Mouse (Mus musculus): Measurements from ENCODE around the gene Gm11444. TPM values are rescaled to one million over a fixed set of nuclear protein-coding genes. Genes with fewer than 3 reads are reported as not detected.

Gene Gm11444
- total and polyA plus RNA-seq, 2 experiments = not detected

DNA sequence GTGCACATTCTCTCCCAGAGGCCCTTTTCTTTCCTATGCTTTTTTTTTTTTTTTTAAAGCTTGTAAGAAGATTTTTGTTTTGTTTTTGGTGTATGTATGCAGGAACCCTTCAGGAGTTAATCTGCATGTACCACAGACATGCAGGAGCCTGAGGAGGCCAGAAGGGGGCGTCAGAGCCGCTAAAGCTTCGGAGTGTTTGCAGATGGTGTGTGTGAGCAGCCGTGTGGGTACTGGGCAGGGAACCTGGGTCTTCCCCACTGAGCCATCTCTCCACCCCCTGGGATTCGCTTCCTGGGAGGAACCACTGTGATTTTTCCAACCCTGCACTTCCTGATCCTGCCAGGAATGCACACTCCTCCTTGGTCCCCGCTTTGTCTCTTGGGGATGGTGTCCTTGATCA is 625 bp upstream of the Gm11444 start:
- peak; percentile 37; the same call in 1 of the 2 replicates for TF ChIP-seq CTCF (IDR thresholded peaks at IDR 0.05; ENCODE audit: low read depth, low read length)
- TF ChIP-seq POLR2A (IDR thresholded peaks at IDR 0.05; ENCODE audit: extremely low read depth, insufficient read depth, low read length) = no peak
- WGBS = 44% methylated on average over 6 of the region's 6 CpGs
- no peak overlapping the region for H3K4me3 ChIP-seq (ENCODE audit: insufficient read depth, low read depth, low read length)
- DNase-seq (ENCODE audit: extremely low read depth, low read depth, low spot score) = no peak
- no peaks in the 10 kb centered on the region for H3K4me1 ChIP-seq (ENCODE audit: control insufficient read depth, insufficient read depth, low read length)
- no peak overlapping the region for H3K27ac ChIP-seq (replicated peaks; ENCODE audit: insufficient read depth, low read depth, low read length)
- no peaks in the 10 kb centered on the region for H3K36me3 ChIP-seq (ENCODE audit: control insufficient read depth, insufficient read depth, low read length)
- H3K9ac ChIP-seq (ENCODE audit: low read depth, low read length) = no peak overlapping the region
- no peaks in the 10 kb centered on the region for H3K79me2 ChIP-seq (ENCODE audit: control insufficient read depth, insufficient read depth, low read length)
- no peaks in the 10 kb centered on the region for H3K27me3 ChIP-seq (ENCODE audit: control insufficient read depth, insufficient read depth, low read length)

DNA sequence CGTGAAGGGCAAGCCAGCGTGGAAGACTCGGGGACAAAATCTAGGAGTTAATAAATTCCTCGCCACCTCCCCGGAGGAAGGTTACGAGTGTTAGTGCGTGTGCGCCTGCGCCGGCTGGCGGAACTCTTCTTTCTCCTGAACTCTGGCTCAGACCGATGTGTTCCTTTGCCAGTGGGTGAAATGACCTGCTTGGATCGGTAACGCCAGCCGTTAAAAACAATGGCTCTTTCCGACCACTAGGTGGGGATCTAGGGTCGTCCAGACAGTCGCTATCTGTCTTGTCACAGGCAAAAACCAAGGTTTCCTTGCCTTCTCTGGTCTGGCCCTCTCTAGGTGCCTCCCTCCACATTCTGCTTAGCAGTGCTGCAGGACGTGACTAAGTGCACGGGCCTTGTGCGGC is 1.1 kb downstream of the Gm11444 start:
- H3K36me3 ChIP-seq (ENCODE audit: control insufficient read depth, insufficient read depth, low read length) = no peaks in the 10 kb centered on the region
- no peak overlapping the region for H3K27ac ChIP-seq (replicated peaks; ENCODE audit: insufficient read depth, low read depth, low read length)
- WGBS = 4% methylated on average over 21 of the region's 21 CpGs
- no peak overlapping the region for H3K9ac ChIP-seq (ENCODE audit: low read depth, low read length)
- no peaks in the 10 kb centered on the region for H3K79me2 ChIP-seq (ENCODE audit: control insufficient read depth, insufficient read depth, low read length)
- H3K27me3 ChIP-seq (ENCODE audit: control insufficient read depth, insufficient read depth, low read length) = no peaks in the 10 kb centered on the region
- TF ChIP-seq CTCF (IDR thresholded peaks at IDR 0.05; ENCODE audit: low read depth, low read length) (peak; percentile 78), POLR2A (IDR thresholded peaks at IDR 0.05; ENCODE audit: extremely low read depth, insufficient read depth, low read length) (no peak)
- H3K4me3 ChIP-seq (ENCODE audit: insufficient read depth, low read depth, low read length) = no peak overlapping the region
- H3K4me1 ChIP-seq (ENCODE audit: control insufficient read depth, insufficient read depth, low read length) = peaks cover 2% of the 10 kb centered on the region; the same call in 1 of the 2 replicates
- DNase-seq (ENCODE audit: extremely low read depth, low read depth, low spot score) = peak; percentile 83

DNA sequence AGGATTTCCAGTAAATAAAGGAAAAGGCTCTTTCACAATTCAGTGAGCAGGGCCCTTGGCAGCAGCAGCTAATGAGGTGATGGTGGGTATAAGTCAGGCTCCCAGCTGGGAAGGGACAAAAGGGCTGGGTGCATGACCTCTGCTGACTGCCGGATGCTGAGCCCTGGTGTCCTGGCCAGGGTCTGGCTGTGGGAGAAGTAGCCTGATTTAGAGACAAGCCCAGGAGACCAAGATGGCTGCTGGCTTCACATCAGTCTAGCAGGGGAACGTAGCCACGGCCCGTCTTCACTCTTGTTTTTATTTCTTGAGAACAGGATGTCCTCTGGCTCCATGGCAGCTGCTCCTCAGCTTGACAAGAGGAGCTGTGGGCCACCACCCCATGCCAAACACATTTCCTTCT is 3.6 kb downstream of the Gm11444 start:
- WGBS = 56% methylated on average over 4 of the region's 4 CpGs
- H3K27ac ChIP-seq (replicated peaks; ENCODE audit: insufficient read depth, low read depth, low read length) = no peak overlapping the region; the same call in none of the 2 replicates

GRCm38 (mm10) chr11:85845921-85846320 is 4.2 kb downstream of the Gm11444 start:
- peaks cover 11% of the 10 kb centered on the region for H3K4me1 ChIP-seq (ENCODE audit: control insufficient read depth, insufficient read depth, low read length)
- 56% methylated on average over 5 of the region's 5 CpGs for WGBS
- TF ChIP-seq CTCF (IDR thresholded peaks at IDR 0.05; ENCODE audit: low read depth, low read length) (no peak), POLR2A (IDR thresholded peaks at IDR 0.05; ENCODE audit: extremely low read depth, insufficient read depth, low read length) (no peak)
- peak overlapping the region; percentile 26 for H3K27ac ChIP-seq (replicated peaks; ENCODE audit: insufficient read depth, low read depth, low read length)
- H3K4me3 ChIP-seq (ENCODE audit: insufficient read depth, low read depth, low read length) = no peak overlapping the region
- no peak overlapping the region for H3K9ac ChIP-seq (ENCODE audit: low read depth, low read length)
- DNase-seq (ENCODE audit: extremely low read depth, low read depth, low spot score) = peak; percentile 61
- no peaks in the 10 kb centered on the region for H3K36me3 ChIP-seq (ENCODE audit: control insufficient read depth, insufficient read depth, low read length)
- 0 out of 2 replicates have a peak, but pooled peaks cover 2% of the 10 kb centered on the region for H3K27me3 ChIP-seq (ENCODE audit: control insufficient read depth, insufficient read depth, low read length)
- H3K79me2 ChIP-seq (ENCODE audit: control insufficient read depth, insufficient read depth, low read length) = no peaks in the 10 kb centered on the region

More for the DNA sequence above, 3.6 kb downstream of the Gm11444 start:
- H3K36me3 ChIP-seq (ENCODE audit: control insufficient read depth, insufficient read depth, low read length) = no peaks in the 10 kb centered on the region
- no peaks in the 10 kb centered on the region for H3K27me3 ChIP-seq (ENCODE audit: control insufficient read depth, insufficient read depth, low read length)
- H3K79me2 ChIP-seq (ENCODE audit: control insufficient read depth, insufficient read depth, low read length) = no peaks in the 10 kb centered on the region
- no peak overlapping the region for H3K9ac ChIP-seq (ENCODE audit: low read depth, low read length)
- peaks cover 11% of the 10 kb centered on the region for H3K4me1 ChIP-seq (ENCODE audit: control insufficient read depth, insufficient read depth, low read length)
- no peak overlapping the region for H3K4me3 ChIP-seq (ENCODE audit: insufficient read depth, low read depth, low read length)
- TF ChIP-seq CTCF (IDR thresholded peaks at IDR 0.05; ENCODE audit: low read depth, low read length) (no peak), POLR2A (IDR thresholded peaks at IDR 0.05; ENCODE audit: extremely low read depth, insufficient read depth, low read length) (no peak)
- DNase-seq (ENCODE audit: extremely low read depth, low read depth, low spot score) = peak; percentile 40

DNA sequence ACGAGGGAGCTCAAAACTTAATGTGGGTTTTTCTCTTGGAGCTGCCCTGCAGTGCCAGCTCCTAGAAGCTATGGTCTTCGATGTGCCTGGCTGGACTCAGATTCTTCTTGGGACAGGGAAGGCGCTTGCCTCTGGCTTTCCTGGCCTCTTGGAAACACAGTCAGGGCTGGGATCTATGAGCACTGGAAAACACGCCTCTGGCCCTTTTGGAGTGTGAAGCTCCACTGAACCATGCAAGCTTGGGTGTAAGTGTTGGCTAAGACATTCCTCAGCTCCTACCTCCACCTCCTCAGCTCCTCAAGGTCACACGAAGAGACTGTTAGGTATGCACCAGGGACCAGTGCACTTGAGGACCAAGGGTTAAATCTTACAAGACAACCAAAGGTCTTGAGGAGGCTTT is 5.2 kb downstream of the Gm11444 start:
- Histone ChIP-seq H3K9ac (ENCODE audit: low read depth, low read length) (no peak overlapping the region), H3K36me3 (ENCODE audit: control insufficient read depth, insufficient read depth, low read length) (no peaks in the 10 kb centered on the region), H3K4me3 (ENCODE audit: insufficient read depth, low read depth, low read length) (no peak overlapping the region; the same call in 1 of the 2 replicates), H3K4me1 (ENCODE audit: control insufficient read depth, insufficient read depth, low read length) (peaks cover 11% of the 10 kb centered on the region), H3K79me2 (ENCODE audit: control insufficient read depth, insufficient read depth, low read length) (no peaks in the 10 kb centered on the region), H3K27ac (replicated peaks; ENCODE audit: insufficient read depth, low read depth, low read length) (no peak overlapping the region), H3K27me3 (ENCODE audit: control insufficient read depth, insufficient read depth, low read length) (0 out of 2 replicates have a peak, but pooled peaks cover 6% of the 10 kb centered on the region)
- no peak for DNase-seq (ENCODE audit: extremely low read depth, low read depth, low spot score)
- 40% methylated on average over 5 of the region's 5 CpGs for WGBS
- TF ChIP-seq POLR2A (IDR thresholded peaks at IDR 0.05; ENCODE audit: extremely low read depth, insufficient read depth, low read length) (no peak), CTCF (IDR thresholded peaks at IDR 0.05; ENCODE audit: low read depth, low read length) (no peak)

DNA sequence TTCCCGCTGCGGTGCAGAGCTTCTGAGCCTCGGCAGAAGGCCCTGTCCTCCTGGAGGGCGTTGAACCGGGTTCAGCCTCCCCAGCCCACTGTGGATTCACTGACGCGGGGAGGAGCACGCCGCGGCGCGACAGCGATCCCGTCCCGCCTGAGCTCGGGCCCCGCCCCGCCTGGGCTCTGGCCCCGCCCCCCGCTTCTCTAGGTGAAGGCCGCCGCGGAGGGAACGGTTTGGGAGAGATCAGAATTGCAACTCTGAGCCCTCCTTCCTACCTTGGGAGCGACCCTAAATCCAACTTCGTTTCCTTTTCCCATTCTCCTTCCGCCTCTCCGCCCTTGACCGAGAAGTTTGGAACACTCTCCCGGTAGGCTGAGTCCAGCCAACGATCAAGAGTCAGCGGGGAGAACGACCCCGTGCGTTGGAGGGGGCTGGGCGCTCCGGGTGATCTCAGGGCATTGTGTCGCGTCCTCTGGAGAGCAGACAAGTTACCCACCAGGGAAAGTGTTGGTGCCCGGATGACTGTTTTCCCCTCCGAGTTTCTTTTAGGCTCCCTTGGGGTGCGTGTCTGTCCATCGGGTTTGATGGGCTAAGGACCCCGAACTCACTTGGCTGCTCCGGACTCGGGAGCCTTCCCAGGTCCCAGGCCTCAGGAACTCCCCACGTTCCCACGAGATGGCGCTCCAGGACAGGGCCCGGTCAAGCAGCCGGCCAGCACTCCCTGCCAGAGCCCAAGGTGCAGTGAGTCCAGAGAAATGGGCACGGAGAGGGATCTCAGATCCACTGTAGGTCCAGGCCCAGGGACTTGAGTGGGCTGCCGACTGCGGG is 5.8 kb downstream of the Gm11444 start:
- Histone ChIP-seq H3K27me3 (ENCODE audit: control insufficient read depth, insufficient read depth, low read length) (0 out of 2 replicates have a peak, but pooled peaks cover 6% of the 10 kb centered on the region), H3K27ac (replicated peaks; ENCODE audit: insufficient read depth, low read depth, low read length) (peak overlapping the region; percentile 41)
- peak; percentile 74 for DNase-seq (ENCODE audit: extremely low read depth, low read depth, low spot score)

More for the DNA sequence above, 5.8 kb downstream of the Gm11444 start:
- H3K4me1 ChIP-seq (ENCODE audit: control insufficient read depth, insufficient read depth, low read length) = peaks cover 11% of the 10 kb centered on the region
- no peaks in the 10 kb centered on the region for H3K36me3 ChIP-seq (ENCODE audit: control insufficient read depth, insufficient read depth, low read length)
- H3K4me3 ChIP-seq (ENCODE audit: insufficient read depth, low read depth, low read length) = peak overlapping the region; percentile 62
- no peaks in the 10 kb centered on the region for H3K79me2 ChIP-seq (ENCODE audit: control insufficient read depth, insufficient read depth, low read length)
- peak; percentile 89 for TF ChIP-seq CTCF (IDR thresholded peaks at IDR 0.05; ENCODE audit: low read depth, low read length)
- TF ChIP-seq POLR2A (IDR thresholded peaks at IDR 0.05; ENCODE audit: extremely low read depth, insufficient read depth, low read length) = no peak
- peak overlapping the region; percentile 60 for H3K9ac ChIP-seq (ENCODE audit: low read depth, low read length)
- under 1% methylated on average over 54 of the region's 54 CpGs for WGBS

All from liver, adult 2 months (tissue).